9 mouse cellular contexts compared by ENCODE assay signal in genomic region chr11:51785926-51786325, GRCm38 (mm10). TPM values are rescaled to one million over a fixed set of nuclear protein-coding genes. Genes with fewer than 3 reads are reported as not detected.
DNase-seq lines count a peak whose midpoint lies in the region; ATAC-seq and TF ChIP-seq lines count a peak whose summit lies in the region.
"Had no signal": no experiment of that assay in that cellular context is flagged by ENCODE, and none has a peak within 500 bp of the region (broad histone marks: within the 10 kb centered on the region; RNA-seq: fewer than 3 reads in every experiment).

No protein-coding gene starts in this region.

- TF ChIP-seq CTCF in hindbrain, postnatal 0 days (IDR thresholded peaks at IDR 0.05; ENCODE audit: low read depth), result peak; percentile 62
- peak; percentile 19 for TF ChIP-seq CTCF in C2C12 (IDR thresholded peaks at IDR 0.05; ENCODE audit: control insufficient read depth, insufficient read depth, insufficient read length)
- TF ChIP-seq CTCF in gastrocnemius, adult 2 months (IDR thresholded peaks at IDR 0.05), result peak; percentile 79

- no peak for ATAC-seq in hindbrain, postnatal 0 days
- ATAC-seq in hindbrain, embryonic 12.5 days (ENCODE audit: low FRiP score), result no peak

- H3K4me3 ChIP-seq in hindbrain, postnatal 0 days (ENCODE audit: low read length), result no peak overlapping the region
- no peak overlapping the region for H3K4me3 ChIP-seq in hindbrain, embryonic 12.5 days
- no peak overlapping the region for H3K4me3 ChIP-seq in C2C12 (ENCODE audit: insufficient read depth, poor library complexity, severe bottlenecking)
- no peak overlapping the region for H3K4me3 ChIP-seq in gastrocnemius, adult 2 months
- H3K4me3 ChIP-seq: lung, embryonic 15.5 days had no signal

- peaks cover 42% of the 10 kb centered on the region; the same call in 1 of the 2 replicates for H3K36me3 ChIP-seq in hindbrain, postnatal 0 days (ENCODE audit: insufficient read depth, low read length)
- peaks cover 66% of the 10 kb centered on the region for H3K36me3 ChIP-seq in hindbrain, embryonic 12.5 days
- peaks cover 56% of the 10 kb centered on the region for H3K36me3 ChIP-seq in C2C12 (ENCODE audit: control insufficient read depth, insufficient read depth)

- no peaks in the 10 kb centered on the region for H3K4me1 ChIP-seq in hindbrain, postnatal 0 days (ENCODE audit: insufficient read depth, low read length)
- no peaks in the 10 kb centered on the region for H3K4me1 ChIP-seq in hindbrain, embryonic 12.5 days
- H3K4me1 ChIP-seq: lung, embryonic 15.5 days had no signal

- H3K27me3 ChIP-seq in hindbrain, postnatal 0 days (ENCODE audit: insufficient read depth, low read length), result no peaks in the 10 kb centered on the region
- H3K27me3 ChIP-seq in hindbrain, embryonic 12.5 days, result no peaks in the 10 kb centered on the region
- no peaks in the 10 kb centered on the region for H3K27me3 ChIP-seq in C2C12 (ENCODE audit: control insufficient read depth, insufficient read depth, insufficient read length)
- H3K27me3 ChIP-seq: lung, embryonic 15.5 days had no signal

- no peaks in the 10 kb centered on the region for H3K9me3 ChIP-seq in hindbrain, postnatal 0 days (ENCODE audit: low read length)
- no peaks in the 10 kb centered on the region for H3K9me3 ChIP-seq in hindbrain, embryonic 12.5 days (replicated peaks)
- H3K9me3 ChIP-seq: lung, embryonic 15.5 days had no signal

- no peak overlapping the region for H3K27ac ChIP-seq in hindbrain, postnatal 0 days
- H3K27ac ChIP-seq in hindbrain, embryonic 12.5 days, result no peak overlapping the region
- no peak overlapping the region for H3K27ac ChIP-seq in gastrocnemius, adult 2 months
- H3K27ac ChIP-seq: lung, embryonic 15.5 days had no signal

- no peaks in the 10 kb centered on the region for H3K79me3 ChIP-seq in C2C12 (ENCODE audit: low read depth)

- no peak overlapping the region for H3ac ChIP-seq in C2C12 (ENCODE audit: control insufficient read depth, insufficient read length, low read depth)

- no peak overlapping the region for H3K4me2 ChIP-seq in hindbrain, postnatal 0 days (ENCODE audit: low read depth, low read length)
- no peak overlapping the region for H3K4me2 ChIP-seq in hindbrain, embryonic 12.5 days (replicated peaks)
- H3K4me2 ChIP-seq: lung, embryonic 15.5 days had no signal

- DNase-seq in hindbrain, postnatal 0 days (ENCODE audit: low spot score), result no peak
- peak; percentile 67 for DNase-seq in WW6 (ENCODE audit: low read depth, low spot score)
- peak; percentile 66 for DNase-seq in gastrocnemius, adult 2 months
- DNase-seq in lung, postnatal 4 days, result peak; percentile 63 to 77
- DNase-seq in frontal cortex, postnatal 25 days (ENCODE audit: low spot score in 2 of 2), result no peak
- DNase-seq in layer of hippocampus, adult 8-10 months (ENCODE audit: low spot score in 2 of 2), result no peak

- intact Hi-C loops in gastrocnemius, adult 2 months (cut with DNase I), result no loop called here

- H3K9ac ChIP-seq in hindbrain, postnatal 0 days (replicated peaks; ENCODE audit: low read length), result no peak overlapping the region
- H3K9ac ChIP-seq in hindbrain, embryonic 12.5 days, result no peak overlapping the region
- H3K9ac ChIP-seq: lung, embryonic 15.5 days had no signal

- 86% methylated on average over 6 of the region's 6 CpGs for WGBS in hindbrain, postnatal 0 days
- WGBS in hindbrain, embryonic 12.5 days, result 90% methylated on average over 6 of the region's 6 CpGs

- H3K79me2 ChIP-seq in C2C12 (ENCODE audit: control insufficient read depth, insufficient read depth), result no peaks in the 10 kb centered on the region

TF ChIP-seq in C2C12, 6 proteins besides CTCF, POLR2A, EP300 and RAD21:
- TF ChIP-seq FOSL1 (IDR thresholded peaks at IDR 0.05; ENCODE audit: insufficient read depth, low read length, poor library complexity, severe bottlenecking), result no peak
- no peak for TF ChIP-seq MAX (IDR thresholded peaks at IDR 0.05)
- no peak for TF ChIP-seq MYOD1 (IDR thresholded peaks at IDR 0.05; ENCODE audit: control insufficient read depth, insufficient read length, low read depth)
- TF ChIP-seq CEBPB (IDR thresholded peaks at IDR 0.05; ENCODE audit: low read depth), result no peak
- TF ChIP-seq USF1 (IDR thresholded peaks at IDR 0.05; ENCODE audit: low read depth), result no peak
- no peak for TF ChIP-seq MYOG (IDR thresholded peaks at IDR 0.05; ENCODE audit: control insufficient read depth, extremely low read depth, insufficient read length)

RNA-seq across cellular contexts. Expression of gene Sar1b, which starts 22.4 kb away (rescaled TPM):
- total RNA-seq in hindbrain, postnatal 0 days (2014; rRNA removed), result 78.2 and 118 TPM in 2 replicates
- polyA plus RNA-seq in hindbrain, postnatal 0 days (2015; fragmentation: Nextera tagmentation; extraction: Ambion mirVana), result 235 and 244 TPM in 2 replicates
- 125 and 126 TPM in 2 replicates for polyA plus RNA-seq in hindbrain, embryonic 12.5 days (2016; fragmentation: Nextera tagmentation; extraction: Ambion mirVana)
- 50.4 TPM for polyA plus RNA-seq in C2C12 (2012; fragmentation: generic; extraction: Trizol)
- 100 to 1,000 TPM; 439 to 509 TPM for total RNA-seq in gastrocnemius, adult 2 months (2021)
- total RNA-seq in layer of hippocampus, adult 8-10 months (2022), result 10 to 100 TPM; 67.5 to 74.9 (median 70.7) TPM

RNA-seq across cellular contexts. Expression of gene Sec24a, which starts 22.5 kb away (rescaled TPM):
- 13.4 and 13.9 TPM in 2 replicates for total RNA-seq in hindbrain, postnatal 0 days (2014; rRNA removed)
- polyA plus RNA-seq in hindbrain, postnatal 0 days (2015; fragmentation: Nextera tagmentation; extraction: Ambion mirVana), result 10.6 and 11.9 TPM in 2 replicates
- polyA plus RNA-seq in hindbrain, embryonic 12.5 days (2016; fragmentation: Nextera tagmentation; extraction: Ambion mirVana), result 16.4 and 18.1 TPM in 2 replicates
- polyA plus RNA-seq in C2C12 (2012; fragmentation: generic; extraction: Trizol), result 6.2 TPM
- 10 to 100 TPM; 41.1 to 56.0 TPM for total RNA-seq in gastrocnemius, adult 2 months (2021)
- 10 to 100 TPM; 19.4 to 23.8 (median 20.5) TPM for total RNA-seq in layer of hippocampus, adult 8-10 months (2022)

Comparison
In these comparisons a context has a peak if more than half of its experiments do, and no peak if none do; other contexts are left out.
1. DNase-seq: peak in WW6 (single experiment), gastrocnemius, adult 2 months (single experiment) and lung, postnatal 4 days (2 of 2); none in hindbrain, postnatal 0 days (single experiment), frontal cortex, postnatal 25 days (0 of 2) and layer of hippocampus, adult 8-10 months (0 of 2).
2. CTCF ChIP-seq: peak in every context shown above with its lines; median percentile 79 in gastrocnemius, adult 2 months; 62 in hindbrain, postnatal 0 days; 19 in C2C12.